Mouse (Mus musculus): ENCODE data around the gene Vmn2r104.

Gene Vmn2r104

GRCm38 (mm10) chr17:20048236-20048635 lies at the start of gene Vmn2r104:
Gene Vmn2r104 (minus strand): TSS chr17:20048336.
- no peak for DNase-seq

- DNase-seq: no peak
Observed at GRCm38 (mm10) chr17:20074090-20074489, 26.0 kb upstream of the Vmn2r104 start.

- DNase-seq: no peak
Observed at GRCm38 (mm10) chr17:20071656-20072396, 23.7 kb upstream of the Vmn2r104 start.
